Mouse (Mus musculus) gastrocnemius, postnatal 36 days (tissue): ENCODE measurements around the gene Elovl7. TPM values are rescaled to one million over a fixed set of nuclear protein-coding genes. Genes with fewer than 3 reads are reported as not detected.

ENCODE experiments used
- total RNA-seq, 2 experiments: library from RNA; stranded (reverse); gene quantifications; 2 replicates each; pipeline ENCODE4 v1.2.3; 2021

Elovl7 gene
- total RNA-seq, 2 experiments from 2014 or later, result 0.15 to 0.20 TPM

Other genes with a start within 250 kb of the Elovl7 start
- 10 to 100 TPM; 12.4 to 14.4 TPM for gene Smim15, start 170.0 kb upstream of the Elovl7 start, total RNA-seq
- 10 to 100 TPM; 13.3 to 17.3 TPM for gene Ndufaf2, start 55.8 kb upstream of the Elovl7 start, total RNA-seq
- gene Ercc8, start 55.7 kb upstream of the Elovl7 start, total RNA-seq, result 1 to 10 TPM; 3.8 to 5.1 TPM
- gene Depdc1b, start 101.9 kb downstream of the Elovl7 start, total RNA-seq, result under 1 TPM; 0.20 TPM
- 100 to 1,000 TPM; 190 to 235 TPM for gene Pde4d, start 235.5 kb downstream of the Elovl7 start, total RNA-seq